Mouse (Mus musculus) limb, embryonic 13.5 days (tissue): ENCODE measurements around the gene Rdh16f1. TPM values are rescaled to one million over a fixed set of nuclear protein-coding genes. Genes with fewer than 3 reads are reported as not detected.

ENCODE experiments used
- polyA plus RNA-seq: library from polyadenylated mRNA; unstranded; fragments of >200 nt; fragmentation: Nextera tagmentation; extraction: Ambion mirVana; gene quantifications from 2 replicates; pipeline ENCODE4 v1.2.1, GENCODE M21; 2015

The Rdh16f1 gene
- polyA plus RNA-seq, 1 experiment from 2014 or later = not detected

Other genes with a start within 250 kb of the Rdh16f1 start
- gene Ndufa4l2, start 244.8 kb upstream of the Rdh16f1 start, polyA plus RNA-seq = 8.7 and 10.1 TPM in 2 replicates
- gene Shmt2, start 237.3 kb upstream of the Rdh16f1 start, polyA plus RNA-seq = 97.4 and 98.1 TPM in 2 replicates
- 10.7 and 12.5 TPM in 2 replicates for gene Nxph4, start 225.2 kb upstream of the Rdh16f1 start, polyA plus RNA-seq
- 123 and 127 TPM in 2 replicates for gene Lrp1, start 138.6 kb upstream of the Rdh16f1 start, polyA plus RNA-seq
- 14.3 and 15.0 TPM in 2 replicates for gene Stat6, start 116.8 kb upstream of the Rdh16f1 start, polyA plus RNA-seq
- 9.3 and 9.9 TPM in 2 replicates for gene Nemp1, start 92.9 kb upstream of the Rdh16f1 start, polyA plus RNA-seq
- 18.1 and 18.5 TPM in 2 replicates for gene Nab2, start 91.2 kb upstream of the Rdh16f1 start, polyA plus RNA-seq
- 0.31 and 0.42 TPM in 2 replicates for gene Myo1a, start 54.6 kb upstream of the Rdh16f1 start, polyA plus RNA-seq
- gene Tac2, start 35.3 kb upstream of the Rdh16f1 start, polyA plus RNA-seq = 0.70 and 1.8 TPM in 2 replicates
- gene Zbtb39, start 20.2 kb upstream of the Rdh16f1 start, polyA plus RNA-seq = 3.9 and 4.0 TPM in 2 replicates
- 0.54 and 0.71 TPM in 2 replicates for gene Gpr182, start 8.1 kb upstream of the Rdh16f1 start, polyA plus RNA-seq
- not detected in 2 replicates for gene Rdh1, start 66 bp upstream of the Rdh16f1 start, polyA plus RNA-seq
- 0.18 and 0.27 TPM in 2 replicates for gene Rdh9, start 16.6 kb downstream of the Rdh16f1 start, polyA plus RNA-seq
- gene Rdh16, start 41.4 kb downstream of the Rdh16f1 start, polyA plus RNA-seq = not detected in 2 replicates
- not detected in 2 replicates for gene Rdh19, start 90.1 kb downstream of the Rdh16f1 start, polyA plus RNA-seq
- gene Rdh16f2, start 106.7 kb downstream of the Rdh16f1 start, polyA plus RNA-seq = not detected in 2 replicates
- not detected in 2 replicates for gene Rdh7, start 129.0 kb downstream of the Rdh16f1 start, polyA plus RNA-seq
- gene Sdr9c7, start 138.7 kb downstream of the Rdh16f1 start, polyA plus RNA-seq = not detected in 2 replicates
- gene Hsd17b6, start 247.8 kb downstream of the Rdh16f1 start, polyA plus RNA-seq = not detected in 2 replicates